Mouse (Mus musculus): ENCODE results near the gene Myh1. TPM values are rescaled to one million over a fixed set of nuclear protein-coding genes. Genes with fewer than 3 reads are reported as not detected.

The Myh1 gene
- not detected in 2 replicates for total RNA-seq (2017)

- no peak for ATAC-seq (replicated peaks; ENCODE audit: low read depth, poor library complexity, severe bottlenecking)
Observed at GRCm38 (mm10) chr11:67199752-67200151, at the start of gene Myh1. Gene Myh1, plus strand, starts transcription at chr11:67200052.

GRCm38 (mm10) chr11:67150237-67150636, 49.6 kb upstream of the Myh1 start:
- ATAC-seq (replicated peaks; ENCODE audit: low read depth, poor library complexity, severe bottlenecking) = no peak

DNA sequence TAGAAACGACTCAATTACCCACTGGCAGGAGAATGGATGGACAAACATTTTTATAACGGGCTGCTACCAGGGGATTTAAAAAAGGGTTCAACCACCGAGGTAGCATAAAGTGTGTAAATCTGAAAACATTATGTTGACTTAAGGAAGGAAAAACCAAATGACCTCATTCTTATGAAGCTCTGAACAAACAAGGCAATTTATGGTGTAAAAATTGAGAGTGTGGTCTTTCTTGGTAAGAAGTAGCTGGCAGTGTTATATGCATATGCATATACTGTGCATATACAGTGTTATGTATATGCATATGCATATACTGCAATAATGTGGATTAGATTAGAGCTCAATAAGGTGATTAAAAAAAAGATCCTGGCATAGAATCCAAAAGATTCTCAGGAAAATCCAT, 48.7 kb upstream of the Myh1 start:
- no peak for ATAC-seq (replicated peaks; ENCODE audit: low read depth, poor library complexity, severe bottlenecking)

GRCm38 (mm10) chr11:67151651-67152630, 47.9 kb upstream of the Myh1 start:
- no peak for ATAC-seq (replicated peaks; ENCODE audit: low read depth, poor library complexity, severe bottlenecking)

DNA sequence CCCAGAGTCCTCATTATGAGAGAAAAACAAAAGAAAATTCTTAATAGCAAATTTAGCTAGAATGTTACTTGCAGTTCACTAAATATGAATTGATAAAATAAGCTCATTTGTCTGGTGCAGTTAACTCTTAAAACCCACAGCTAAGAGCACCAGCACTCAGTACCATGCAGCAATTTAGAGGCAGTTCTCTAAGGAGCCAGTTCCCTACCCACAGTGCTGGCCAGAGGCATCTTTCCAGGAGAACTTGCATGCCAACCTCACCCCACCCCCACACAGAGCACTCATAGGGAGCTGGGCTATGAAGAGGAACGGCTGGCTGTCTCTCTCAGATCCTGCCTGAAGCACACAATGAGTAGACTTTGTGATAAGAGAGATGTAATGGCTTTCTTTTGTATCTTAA, 46.7 kb upstream of the Myh1 start:
- no peak for ATAC-seq (replicated peaks; ENCODE audit: low read depth, poor library complexity, severe bottlenecking)

DNA sequence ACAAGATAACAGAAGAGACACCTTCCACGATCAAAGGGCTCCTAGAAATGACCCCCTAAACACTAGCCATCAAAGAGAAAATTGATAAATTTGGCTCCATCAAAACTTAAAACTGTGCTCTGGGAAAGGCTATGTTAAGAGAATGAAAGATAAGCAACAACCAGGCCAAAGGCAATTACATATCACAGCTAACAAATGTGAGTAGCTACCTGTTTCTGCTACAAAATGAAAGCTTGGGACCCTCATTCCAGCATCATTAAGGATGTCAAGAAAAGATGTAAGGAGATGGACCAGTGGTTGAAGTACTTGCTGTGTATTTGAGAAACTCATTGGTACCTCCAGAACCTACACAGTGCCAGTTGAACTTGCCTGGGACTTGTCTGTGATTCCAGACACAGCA, 46.0 kb upstream of the Myh1 start:
- ATAC-seq (replicated peaks; ENCODE audit: low read depth, poor library complexity, severe bottlenecking) = no peak

DNA sequence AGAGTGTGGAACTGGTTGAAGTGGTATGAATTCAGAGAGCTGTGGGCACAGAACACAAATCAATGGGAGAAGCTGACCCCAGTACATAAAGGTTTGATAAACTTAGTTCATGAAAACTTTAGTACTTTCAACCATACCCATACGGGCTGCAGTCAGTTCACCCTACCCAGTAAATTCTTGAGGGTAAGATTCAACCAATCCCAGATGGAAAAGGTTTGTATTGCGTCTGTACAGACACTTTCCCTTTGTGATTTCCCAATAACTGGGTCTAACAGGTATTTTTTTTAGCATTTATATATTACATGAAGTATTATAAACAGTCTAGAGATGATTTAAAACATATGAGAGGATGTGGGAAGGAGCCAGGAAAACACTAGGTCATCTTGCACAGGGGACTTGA, 44.2 kb upstream of the Myh1 start:
- no peak for ATAC-seq (replicated peaks; ENCODE audit: low read depth, poor library complexity, severe bottlenecking)

GRCm38 (mm10) chr11:67160131-67160530, 39.7 kb upstream of the Myh1 start:
- no peak for ATAC-seq (replicated peaks; ENCODE audit: low read depth, poor library complexity, severe bottlenecking)

DNA sequence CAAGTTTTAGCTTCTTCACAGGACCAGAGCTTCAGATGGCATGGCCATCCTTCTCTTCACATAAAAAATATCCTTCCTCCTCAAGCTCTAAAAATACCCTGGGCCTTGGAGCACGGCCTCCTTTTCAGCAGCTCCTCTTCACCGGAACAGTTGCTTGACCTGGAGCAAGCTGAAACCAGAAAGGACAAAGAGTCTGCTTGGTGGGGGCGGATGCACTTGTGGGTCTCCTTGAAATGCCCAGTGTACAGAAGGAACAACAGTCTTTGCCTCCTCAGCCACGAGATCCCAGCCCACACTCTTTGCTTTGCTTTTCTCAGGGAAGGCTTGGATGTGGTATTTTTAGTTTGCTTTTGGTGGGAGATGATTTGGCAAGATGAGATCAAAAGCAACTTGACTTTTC, 36.2 kb upstream of the Myh1 start:
- no peak for ATAC-seq (replicated peaks; ENCODE audit: low read depth, poor library complexity, severe bottlenecking)

GRCm38 (mm10) chr11:67164851-67165250, 35.0 kb upstream of the Myh1 start:
- no peak for ATAC-seq (replicated peaks; ENCODE audit: low read depth, poor library complexity, severe bottlenecking)

GRCm38 (mm10) chr11:67169301-67169700, 30.6 kb upstream of the Myh1 start:
- ATAC-seq (replicated peaks; ENCODE audit: low read depth, poor library complexity, severe bottlenecking) = no peak

GRCm38 (mm10) chr11:67170727-67171126, 29.1 kb upstream of the Myh1 start, which contains the start of gene Myh2:
Gene Myh2, plus strand, starts transcription at chr11:67171027.
- no peak for ATAC-seq (replicated peaks; ENCODE audit: low read depth, poor library complexity, severe bottlenecking)

GRCm38 (mm10) chr11:67172439-67172838, 27.4 kb upstream of the Myh1 start:
- no peak for ATAC-seq (replicated peaks; ENCODE audit: low read depth, poor library complexity, severe bottlenecking)

- no peak for ATAC-seq (replicated peaks; ENCODE audit: low read depth, poor library complexity, severe bottlenecking)
Observed at GRCm38 (mm10) chr11:67176376-67176775, 23.5 kb upstream of the Myh1 start.

DNA sequence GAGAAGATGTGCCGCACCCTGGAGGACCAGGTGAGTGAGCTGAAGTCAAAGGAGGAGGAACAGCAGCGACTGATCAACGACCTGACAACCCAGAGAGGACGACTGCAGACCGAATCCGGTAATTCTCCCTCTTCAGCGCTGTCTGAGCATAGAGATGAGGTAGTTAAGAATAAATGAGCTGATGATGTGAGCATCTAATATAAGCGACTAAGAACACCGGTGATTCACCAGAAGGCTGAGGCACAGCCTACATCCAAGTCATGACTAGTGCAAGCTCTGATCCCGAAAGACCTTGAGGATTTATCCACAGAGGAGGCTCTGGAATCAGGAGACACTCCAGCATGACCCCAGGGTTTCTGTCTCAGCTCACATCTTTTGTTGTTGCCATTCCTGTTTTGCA, 9.5 kb upstream of the Myh1 start:
- ATAC-seq (replicated peaks; ENCODE audit: low read depth, poor library complexity, severe bottlenecking) = no peak

- no peak for ATAC-seq (replicated peaks; ENCODE audit: low read depth, poor library complexity, severe bottlenecking)
Observed at GRCm38 (mm10) chr11:67190814-67191213, 9.0 kb upstream of the Myh1 start.

DNA sequence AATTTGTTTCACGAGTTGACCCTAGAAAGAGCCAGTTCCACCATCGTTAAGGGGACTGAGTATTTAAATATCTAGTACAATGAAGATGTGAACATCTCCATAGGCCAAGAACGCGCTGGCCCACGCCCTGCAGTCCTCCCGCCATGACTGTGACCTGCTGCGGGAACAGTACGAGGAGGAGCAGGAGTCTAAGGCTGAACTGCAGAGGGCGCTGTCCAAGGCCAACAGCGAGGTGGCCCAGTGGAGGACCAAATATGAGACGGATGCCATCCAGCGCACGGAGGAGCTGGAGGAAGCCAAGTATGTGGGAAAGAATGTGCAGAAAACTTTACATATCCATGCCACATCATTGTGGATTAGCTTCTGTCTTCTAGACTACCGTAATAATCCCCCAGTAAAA, 8.4 kb upstream of the Myh1 start:
- no peak for ATAC-seq (replicated peaks; ENCODE audit: low read depth, poor library complexity, severe bottlenecking)

- no peak for ATAC-seq (replicated peaks; ENCODE audit: low read depth, poor library complexity, severe bottlenecking)
Observed at GRCm38 (mm10) chr11:67199321-67199720, 531 bp upstream of the Myh1 start.

GRCm38 (mm10) chr11:67204766-67205165, 4.9 kb downstream of the Myh1 start:
- no peak for ATAC-seq (replicated peaks; ENCODE audit: low read depth, poor library complexity, severe bottlenecking)

GRCm38 (mm10) chr11:67221803-67222202, 22.0 kb downstream of the Myh1 start:
- no peak for ATAC-seq (replicated peaks; ENCODE audit: low read depth, poor library complexity, severe bottlenecking)

GRCm38 (mm10) chr11:67224466-67224865, 24.6 kb downstream of the Myh1 start:
- ATAC-seq (replicated peaks; ENCODE audit: low read depth, poor library complexity, severe bottlenecking) = no peak

DNA sequence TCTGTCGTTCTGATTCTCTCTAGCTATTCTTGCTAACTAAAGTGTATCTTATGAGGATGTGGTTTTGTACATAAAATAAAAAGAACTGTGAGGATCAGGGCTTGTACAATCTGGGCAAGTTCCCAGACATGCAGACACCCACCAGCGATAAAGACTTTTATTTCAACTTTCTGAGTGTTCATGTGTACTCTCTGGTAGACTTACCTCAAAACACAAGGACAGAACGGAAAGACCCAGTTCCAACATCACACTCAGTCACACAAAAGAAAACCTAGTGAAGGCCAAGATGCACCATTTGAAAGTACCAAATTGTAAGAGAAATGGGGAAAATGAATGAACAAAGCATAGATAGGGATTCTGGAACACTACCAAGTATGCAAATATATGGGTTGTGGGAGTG, 28.9 kb downstream of the Myh1 start:
- ATAC-seq (replicated peaks; ENCODE audit: low read depth, poor library complexity, severe bottlenecking) = no peak
